Mouse (Mus musculus) common myeloid progenitor, adult 5-6 weeks (primary cell): ENCODE results near the gene 9130204L05Rik. TPM values are rescaled to one million over a fixed set of nuclear protein-coding genes. Genes with fewer than 3 reads are reported as not detected.

Experiments used
- ATAC-seq: replicated peaks from 2 replicates; pipeline ENCODE4 v1.8.0; 2016; ENCODE audit warnings: low read depth, mild to moderate bottlenecking, moderate TSS enrichment, inconsistent platforms; ENCODE audit not compliant: poor library complexity, severe bottlenecking
- total RNA-seq: library from RNA; stranded (forward); fragments of 200-1000, 187-1606 nt; gene quantifications from 2 replicates; pipeline ENCODE4 v1.2.3, GENCODE M21; 2017

The 9130204L05Rik gene
- total RNA-seq = not detected in 2 replicates

DNA sequence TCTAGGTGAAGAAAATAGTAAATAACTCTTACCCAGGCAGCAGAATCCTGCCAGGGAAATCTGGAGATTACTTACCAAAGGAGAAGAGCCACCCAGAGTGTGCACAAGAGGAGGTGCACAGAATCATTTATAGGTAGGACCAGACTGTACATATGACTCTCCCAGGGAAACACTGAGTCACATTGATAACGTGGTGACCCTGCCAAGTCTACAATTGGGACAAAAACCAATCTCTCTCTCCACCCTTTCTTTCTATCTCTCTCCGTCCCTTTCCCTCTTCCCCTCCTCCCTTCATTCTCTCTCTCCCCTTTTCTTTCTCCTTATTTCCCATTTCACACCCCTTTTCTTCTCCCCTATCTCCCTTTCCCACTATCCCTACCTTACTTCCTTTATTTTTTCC, at the start of gene 9130204L05Rik:
Gene 9130204L05Rik (minus strand): TSS at position 101 of the 400 bp plus-strand sequence.
- ATAC-seq = no peak

GRCm38 (mm10) chr3:91108696-91109095, 18.1 kb upstream of the 9130204L05Rik start:
- no peak for ATAC-seq

DNA sequence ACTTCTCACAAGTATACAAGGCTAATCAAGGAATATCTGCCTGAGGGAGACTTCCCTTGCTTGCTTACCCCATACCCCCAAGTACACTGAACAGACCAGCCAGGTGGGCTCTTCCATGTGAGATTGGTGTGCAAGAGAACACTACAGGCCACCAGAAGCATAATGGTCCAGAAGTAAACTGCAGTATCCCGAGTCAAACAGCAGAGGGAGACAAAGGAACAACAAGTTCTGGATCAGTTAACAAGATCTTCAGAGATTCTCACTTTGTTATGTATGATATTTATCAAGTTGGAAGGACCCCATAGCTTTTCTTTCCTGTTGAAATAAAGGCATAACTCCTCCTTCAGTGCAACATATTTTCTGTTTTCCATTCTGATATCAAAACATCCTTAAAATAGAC, 31.4 kb downstream of the 9130204L05Rik start:
- ATAC-seq = no peak

DNA sequence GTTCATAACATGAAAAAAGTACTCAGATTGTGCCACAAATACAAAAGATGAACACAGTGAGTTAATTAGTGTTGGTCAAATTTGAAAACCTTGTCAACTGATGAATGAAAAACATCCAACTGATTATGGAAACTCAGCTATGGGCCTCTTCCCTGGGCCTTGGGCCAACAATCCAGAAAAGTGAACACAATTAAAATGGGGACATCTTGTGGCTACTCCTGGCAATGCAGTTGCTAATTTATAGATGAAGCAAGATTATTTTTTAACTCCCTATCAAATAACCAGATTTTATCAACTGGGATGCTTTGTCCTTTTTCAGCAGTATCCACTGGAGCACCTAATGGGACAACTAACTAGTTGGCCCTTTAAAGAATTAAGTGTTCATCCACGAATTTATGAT, 37.9 kb downstream of the 9130204L05Rik start:
- no peak for ATAC-seq
